Mouse (Mus musculus) liver, embryonic 16.5 days (tissue): ENCODE data around the gene Eif2ak1. TPM values are rescaled to one million over a fixed set of nuclear protein-coding genes. Genes with fewer than 3 reads are reported as not detected.

Experiments
- ATAC-seq: fragments of 200-750 bp; cut with Nextera tagmentation; 2 replicates; pipeline ENCODE4 v1.8.0; 2017; ENCODE audit warnings: low read depth, mild to moderate bottlenecking, moderate number of reproducible peaks, moderate library complexity
- H3K27ac ChIP-seq: fragments of 300-500 bp; sonication (generic); 2 replicates; pipeline ENCODE4 v1.5.1; 2014; ENCODE audit warnings: mild to moderate bottlenecking, low read length
- H3K27me3 ChIP-seq: fragments of 300-500 bp; sonication (generic); 2 replicates; pipeline ENCODE4 v1.6.1; 2014; ENCODE audit warnings: low read depth, low read length, mixed read lengths; ENCODE audit not compliant: control insufficient read depth, insufficient read depth
- H3K36me3 ChIP-seq: fragments of 300-500 bp; sonication (generic); 2 replicates; pipeline ENCODE4 v1.6.1; 2014; ENCODE audit warnings: mild to moderate bottlenecking; ENCODE audit not compliant: control insufficient read depth, insufficient read depth
- H3K4me1 ChIP-seq: fragments of 300-500 bp; sonication (generic); 2 replicates; pipeline ENCODE4 v1.6.1; 2014; ENCODE audit warnings: low read depth, low read length, mixed read lengths; ENCODE audit not compliant: control insufficient read depth
- H3K4me2 ChIP-seq: fragments of 300-500 bp; sonication (generic); 2 replicates; pipeline ENCODE4 v1.6.1; 2014; ENCODE audit warnings: low read depth, low read length, mixed read lengths
- H3K4me3 ChIP-seq: fragments of 300-500 bp; sonication (generic); 2 replicates; pipeline ENCODE4 v1.5.1; 2014; ENCODE audit warnings: low read depth, mild to moderate bottlenecking, low read length
- H3K9ac ChIP-seq: fragments of 300-500 bp; sonication (generic); 2 replicates; pipeline ENCODE4 v1.6.1; 2014; ENCODE audit warnings: low read depth, low read length
- H3K9me3 ChIP-seq: fragments of 300-500 bp; sonication (generic); replicated peaks from 2 replicates; pipeline ENCODE4 v1.6.1; 2016; ENCODE audit warnings: low read length; ENCODE audit not compliant: control insufficient read depth
- WGBS: fragments of 180-500 bp; shearing (Covaris S2); extraction: QIAGEN DNeasy Blood & Tissue Kit; methylation state at CpG from one replicate; pipeline ENCODE4 v1.1.7; 2014; ENCODE audit not compliant: insufficient replicate concordance; 5-methylcytosine and 5-hydroxymethylcytosine counted together
- polyA plus RNA-seq: library from polyadenylated mRNA; unstranded; fragments of >200 nt; fragmentation: Nextera tagmentation; extraction: Ambion mirVana; gene quantifications from 2 replicates; pipeline ENCODE4 v1.2.1, GENCODE M21; 2015

The Eif2ak1 gene
- polyA plus RNA-seq, 1 experiment from 2014 or later, result 119 TPM

DNA sequence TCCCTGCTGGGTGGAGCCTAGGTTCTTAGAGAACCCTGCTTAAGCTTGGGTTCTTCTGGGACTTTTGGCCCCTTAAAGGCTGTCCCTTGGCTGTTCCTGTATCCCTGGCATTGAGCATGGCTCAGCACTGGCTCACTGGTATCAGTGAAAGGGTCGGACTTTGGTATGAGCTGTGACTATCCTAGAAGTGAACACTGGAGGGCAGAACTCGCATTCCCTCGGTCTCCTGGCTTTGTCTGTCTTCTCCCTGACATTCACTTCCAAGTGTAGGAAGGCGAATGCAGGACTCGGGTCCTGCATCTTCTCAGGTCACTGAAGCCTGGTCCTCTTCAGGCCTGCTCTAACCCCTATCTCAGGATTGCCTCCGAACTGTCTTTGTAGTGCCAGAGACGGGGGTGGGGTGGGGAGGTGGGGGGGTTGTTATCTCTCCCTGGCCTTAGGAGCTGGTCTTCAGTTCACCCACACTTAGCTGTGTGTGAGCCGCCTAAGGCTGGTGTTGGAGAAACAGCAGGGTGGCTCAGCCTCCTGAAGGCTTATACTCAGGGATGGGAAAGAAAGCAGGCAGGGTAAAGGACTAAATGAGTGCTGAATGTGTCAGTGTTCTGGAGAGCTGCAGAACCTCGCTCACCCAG lies 74.8 kb downstream of the Eif2ak1 start:
- H3K9ac ChIP-seq, result no peak overlapping the region
- H3K4me3 ChIP-seq, result no peak overlapping the region
- H3K27ac ChIP-seq, result no peak overlapping the region
- H3K27me3 ChIP-seq, result no peaks in the 10 kb centered on the region
- ATAC-seq, result 0 out of 2 replicates have a peak, but pooled peaks have one; percentile 15
- WGBS, result 53% methylated on average over 9 of the region's 9 CpGs
- H3K4me2 ChIP-seq, result no peak overlapping the region
- no peaks in the 10 kb centered on the region for H3K9me3 ChIP-seq
- peaks cover 91% of the 10 kb centered on the region for H3K36me3 ChIP-seq
- H3K4me1 ChIP-seq, result peaks cover 17% of the 10 kb centered on the region

DNA sequence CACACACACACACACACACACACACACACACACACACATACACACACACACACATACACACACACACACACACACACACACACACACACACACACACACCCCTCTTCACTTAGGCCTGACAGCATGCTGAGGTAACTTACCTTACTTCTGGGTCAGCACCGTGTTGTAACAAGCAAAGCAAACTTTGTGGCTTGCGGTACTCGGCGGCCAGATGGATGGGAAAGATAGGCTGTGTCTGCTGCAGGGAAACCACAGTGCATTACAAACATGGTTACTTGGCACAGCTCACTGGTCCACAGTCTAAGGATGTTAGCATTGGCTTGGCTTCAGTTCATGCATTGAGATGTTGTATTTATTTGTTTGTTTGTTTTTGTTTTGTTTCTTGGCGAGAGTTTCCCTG lies 75.8 kb downstream of the Eif2ak1 start:
- H3K27ac ChIP-seq, result no peak overlapping the region
- no peaks in the 10 kb centered on the region for H3K9me3 ChIP-seq
- H3K36me3 ChIP-seq, result peaks cover 91% of the 10 kb centered on the region
- no peak overlapping the region for H3K4me3 ChIP-seq
- peaks cover 17% of the 10 kb centered on the region for H3K4me1 ChIP-seq
- no peak overlapping the region for H3K9ac ChIP-seq
- peak; percentile 53 for ATAC-seq
- H3K4me2 ChIP-seq, result no peak overlapping the region
- 15% methylated on average over 5 of the region's 5 CpGs for WGBS
- H3K27me3 ChIP-seq, result no peaks in the 10 kb centered on the region

DNA sequence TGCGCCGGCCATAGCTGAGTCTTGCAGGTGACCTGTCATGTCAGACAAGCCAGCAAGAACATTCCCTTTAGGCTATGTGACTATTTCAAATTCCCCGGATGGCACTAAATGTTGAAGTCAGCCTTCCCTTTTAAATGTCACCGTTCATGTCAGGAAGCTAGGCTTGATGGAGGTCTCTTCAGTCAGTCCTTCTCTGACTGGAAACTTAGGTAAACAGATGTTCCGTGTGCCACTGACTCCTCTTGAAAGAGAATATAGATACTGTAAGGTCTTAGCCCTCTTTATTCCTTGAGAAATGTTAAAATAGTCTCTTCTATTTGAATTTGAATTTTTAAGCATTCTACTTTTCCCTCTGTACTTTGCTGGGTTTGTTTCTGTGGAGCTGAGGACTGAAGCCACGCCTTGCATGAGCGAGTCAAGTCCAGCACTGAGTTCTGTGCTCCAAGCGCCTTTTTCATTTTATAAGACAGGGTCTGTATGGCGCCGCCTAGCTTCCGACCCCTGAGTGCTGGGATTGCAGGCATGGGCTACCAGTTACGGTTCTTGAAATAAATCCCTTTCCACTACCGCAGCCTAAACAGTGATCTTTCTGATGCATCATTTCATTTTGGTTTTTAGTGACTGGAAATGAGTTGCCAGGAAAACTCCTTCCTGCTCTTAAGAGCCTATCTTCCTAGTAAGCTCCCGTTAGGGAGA lies 80.2 kb downstream of the Eif2ak1 start, which contains the start of gene Ankrd61:
TSS of gene Ankrd61 (minus strand) at position 51 of the 696 bp plus-strand sequence.
- Histone ChIP-seq H3K9me3 (no peaks in the 10 kb centered on the region), H3K36me3 (peaks cover 91% of the 10 kb centered on the region), H3K4me2 (no peak within 1 kb of the TSS), H3K4me1 (peaks cover 5% of the 10 kb centered on the region), H3K9ac (no peak within 1 kb of the TSS), H3K27me3 (no peaks in the 10 kb centered on the region), H3K27ac (no peak within 1 kb of the TSS), H3K4me3 (no peak within 1 kb of the TSS)
- WGBS, result 85% methylated on average over 14 of the region's 14 CpGs
- ATAC-seq, result no peak

DNA sequence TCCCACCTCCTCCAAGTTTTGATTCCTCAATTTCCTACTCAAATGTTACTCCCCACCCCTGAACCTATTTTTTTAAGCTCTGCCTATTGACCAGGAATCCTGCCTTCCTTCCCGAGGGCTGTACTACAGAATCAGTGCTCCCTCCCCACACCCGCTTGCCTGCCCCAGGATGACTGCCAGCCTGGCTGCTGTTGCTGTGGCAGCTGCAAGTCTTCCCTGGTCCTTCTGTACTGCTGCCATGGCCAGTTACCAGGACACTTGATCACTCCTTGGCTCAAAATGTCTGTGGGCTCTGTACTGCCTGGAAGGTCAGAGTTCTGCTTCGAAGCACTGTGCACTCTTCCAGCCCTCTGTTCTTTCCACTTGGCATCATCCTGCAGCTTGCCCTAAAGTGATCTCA lies 84.5 kb downstream of the Eif2ak1 start:
- no peaks in the 10 kb centered on the region for H3K27me3 ChIP-seq
- H3K4me3 ChIP-seq, result no peak overlapping the region
- H3K27ac ChIP-seq, result no peak overlapping the region
- H3K9me3 ChIP-seq, result no peaks in the 10 kb centered on the region
- peaks cover 85% of the 10 kb centered on the region for H3K36me3 ChIP-seq
- no peak for ATAC-seq
- 83% methylated on average over 3 of the region's 3 CpGs for WGBS
- H3K9ac ChIP-seq, result no peak overlapping the region
- no peak overlapping the region for H3K4me2 ChIP-seq
- peaks cover 15% of the 10 kb centered on the region for H3K4me1 ChIP-seq

DNA sequence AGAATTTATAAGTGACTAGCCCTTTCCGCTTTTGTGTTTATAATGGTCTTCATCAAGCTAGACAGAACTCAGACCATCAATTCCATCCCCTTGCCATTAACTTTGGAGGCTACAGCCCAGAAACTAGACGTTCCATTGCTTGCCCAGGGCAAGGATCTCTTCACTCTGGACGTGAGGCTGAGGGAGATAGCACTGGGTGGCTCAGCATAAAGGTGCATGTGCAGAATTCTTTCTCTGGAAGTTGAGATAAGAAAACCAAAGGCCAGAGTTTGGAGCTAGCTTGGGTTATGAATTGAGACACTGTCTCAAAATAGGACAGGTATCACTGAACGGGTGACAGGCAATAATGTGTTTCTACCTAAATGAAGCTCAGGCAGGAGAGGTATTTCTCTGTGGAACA lies 86.2 kb downstream of the Eif2ak1 start:
- Histone ChIP-seq H3K4me1 (peaks cover 31% of the 10 kb centered on the region), H3K9ac (no peak overlapping the region), H3K4me2 (no peak overlapping the region), H3K27ac (no peak overlapping the region), H3K36me3 (peaks cover 68% of the 10 kb centered on the region), H3K9me3 (no peaks in the 10 kb centered on the region), H3K27me3 (no peaks in the 10 kb centered on the region), H3K4me3 (no peak overlapping the region)
- peak; percentile 62 for ATAC-seq
- WGBS, result 33% methylated on average over 4 of the region's 4 CpGs

DNA sequence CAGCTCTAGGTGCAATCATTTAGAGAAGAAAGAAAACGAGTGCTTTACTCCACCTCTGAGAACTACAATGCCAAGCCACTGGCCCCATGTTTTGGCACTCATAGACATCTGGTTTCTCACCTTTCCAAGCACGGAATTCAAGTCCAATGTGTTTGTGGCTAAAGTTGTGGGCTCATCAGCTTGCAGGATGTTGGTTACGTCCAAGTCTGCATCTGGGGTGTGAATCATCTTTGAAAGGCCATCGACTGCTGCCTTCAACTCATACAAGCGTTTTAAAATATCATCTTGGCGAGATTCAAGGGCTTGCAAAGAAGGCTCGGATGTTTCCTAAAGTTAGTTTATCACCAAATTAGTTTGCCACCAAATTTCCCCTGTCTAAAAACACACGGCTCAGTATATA lies 88.8 kb downstream of the Eif2ak1 start:
- Histone ChIP-seq H3K27ac (no peak overlapping the region), H3K4me3 (no peak overlapping the region), H3K4me2 (no peak overlapping the region)

DNA sequence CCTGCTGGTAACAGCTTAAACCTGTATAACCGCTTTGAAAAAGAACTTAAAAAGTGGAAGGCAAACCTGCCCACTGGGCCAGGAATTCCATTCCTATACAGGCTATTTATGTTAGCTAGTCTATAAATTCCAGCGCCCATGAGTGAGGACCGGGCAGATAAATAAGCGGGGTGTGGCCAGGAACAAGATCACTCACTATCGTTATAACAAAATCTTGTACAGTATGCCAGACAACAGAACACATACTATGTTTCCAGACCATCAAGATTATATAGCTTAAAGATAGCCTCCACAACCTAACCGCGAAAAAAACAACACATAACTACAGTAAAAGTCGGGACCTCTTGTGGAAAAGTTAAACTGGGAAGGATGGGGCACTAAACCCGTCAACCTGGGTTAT lies 91.3 kb downstream of the Eif2ak1 start:
- Histone ChIP-seq H3K9me3 (no peaks in the 10 kb centered on the region), H3K4me3 (peak overlapping the region; percentile 72), H3K27me3 (no peaks in the 10 kb centered on the region), H3K4me1 (peaks cover 25% of the 10 kb centered on the region), H3K4me2 (peak overlapping the region; percentile 90), H3K9ac (peak overlapping the region; percentile 79), H3K27ac (peak overlapping the region; percentile 97), H3K36me3 (peaks cover 21% of the 10 kb centered on the region)
- peak; percentile 33 for ATAC-seq
- under 1% methylated on average over 9 of the region's 9 CpGs for WGBS

More for the DNA sequence above, 88.8 kb downstream of the Eif2ak1 start:
- H3K4me1 ChIP-seq, result peaks cover 40% of the 10 kb centered on the region
- no peak for ATAC-seq
- no peaks in the 10 kb centered on the region for H3K9me3 ChIP-seq
- H3K27me3 ChIP-seq, result no peaks in the 10 kb centered on the region
- H3K9ac ChIP-seq, result no peak overlapping the region
- peaks cover 42% of the 10 kb centered on the region for H3K36me3 ChIP-seq
- 81% methylated on average over 8 of the region's 8 CpGs for WGBS

DNA sequence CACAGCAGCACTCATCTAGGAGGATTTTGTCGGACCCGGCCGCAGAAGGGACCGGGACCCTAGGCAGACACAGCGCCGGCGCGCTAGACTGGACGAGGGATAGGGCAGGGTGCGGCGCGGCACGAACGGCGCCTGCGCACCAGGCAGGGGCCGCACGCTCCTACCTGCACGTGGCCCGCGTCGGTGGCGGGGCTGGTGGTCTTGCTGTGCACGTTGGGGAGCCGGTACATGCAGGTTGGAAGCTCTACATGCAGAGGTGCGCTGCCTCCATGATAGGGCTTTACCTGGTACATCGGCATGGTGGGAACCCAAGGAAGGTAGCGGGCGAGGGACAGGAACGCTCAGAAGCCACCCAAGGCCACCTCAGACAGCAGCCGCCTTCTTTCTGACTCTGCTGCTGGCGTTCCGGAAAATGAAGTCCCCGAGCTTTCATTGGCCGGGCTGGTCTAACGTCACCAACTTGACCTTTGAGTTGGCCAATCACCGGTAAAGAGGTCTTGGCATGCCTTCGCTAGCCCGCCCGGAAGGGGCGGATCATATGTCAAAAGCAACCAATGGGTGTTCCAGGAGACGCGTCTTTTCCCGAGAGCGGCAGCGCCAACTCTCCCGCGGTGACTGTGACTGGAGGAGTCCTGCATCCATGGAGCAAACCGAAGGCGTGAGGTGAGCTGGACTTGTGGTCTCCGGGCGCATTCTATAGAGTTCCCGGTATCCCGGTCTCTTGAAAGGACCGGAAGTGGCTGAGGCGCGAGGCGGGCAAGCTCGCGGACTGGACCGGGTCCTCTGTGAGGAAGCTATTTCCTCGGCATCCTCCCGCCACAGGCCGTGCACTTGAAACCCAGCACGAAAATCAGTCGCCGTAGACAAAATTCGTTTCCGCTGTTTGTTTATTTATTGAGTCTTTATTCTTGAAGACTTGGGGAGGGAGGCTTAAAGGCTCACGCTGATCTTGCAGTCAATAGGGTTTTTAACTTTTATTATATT lies 92.1 kb downstream of the Eif2ak1 start, which contains the start of the genes Aimp2 and Pms2:
TSS of gene Aimp2 (minus strand) at position 431 of the 984 bp plus-strand sequence.
TSS of gene Pms2 (plus strand) at position 548 of the 984 bp plus-strand sequence.
- Histone ChIP-seq H3K4me2 (peak within 1 kb of the TSS; percentile 90), H3K9ac (peak within 1 kb of the TSS; percentile 79), H3K4me1 (peaks cover 25% of the 10 kb centered on the region), H3K27me3 (no peaks in the 10 kb centered on the region), H3K9me3 (no peaks in the 10 kb centered on the region), H3K4me3 (peak within 1 kb of the TSS; percentile 72), H3K36me3 (peaks cover 16% of the 10 kb centered on the region), H3K27ac (peak within 1 kb of the TSS; percentile 97)
- ATAC-seq, result peak; percentile 95
- WGBS, result under 1% methylated on average over 70 of the region's 70 CpGs
